Mouse (Mus musculus) embryo, embryonic 10 days (tissue): Measurements from ENCODE around the gene Lsm8.
A peak's percentile ranks its signal among the peaks of the same experiment; 100 is the strongest.
"Not testable (repeated sequence)": the region's sequence is repeated elsewhere in the genome, so short reads cannot be mapped to it uniquely, and the experiment has no call there.

ENCODE experiments used
- DNase-seq: peaks from one replicate; pipeline ENCODE4 v3.0.0-alpha.2; 2015; ENCODE audit warnings: low spot score

The Lsm8 gene

DNA sequence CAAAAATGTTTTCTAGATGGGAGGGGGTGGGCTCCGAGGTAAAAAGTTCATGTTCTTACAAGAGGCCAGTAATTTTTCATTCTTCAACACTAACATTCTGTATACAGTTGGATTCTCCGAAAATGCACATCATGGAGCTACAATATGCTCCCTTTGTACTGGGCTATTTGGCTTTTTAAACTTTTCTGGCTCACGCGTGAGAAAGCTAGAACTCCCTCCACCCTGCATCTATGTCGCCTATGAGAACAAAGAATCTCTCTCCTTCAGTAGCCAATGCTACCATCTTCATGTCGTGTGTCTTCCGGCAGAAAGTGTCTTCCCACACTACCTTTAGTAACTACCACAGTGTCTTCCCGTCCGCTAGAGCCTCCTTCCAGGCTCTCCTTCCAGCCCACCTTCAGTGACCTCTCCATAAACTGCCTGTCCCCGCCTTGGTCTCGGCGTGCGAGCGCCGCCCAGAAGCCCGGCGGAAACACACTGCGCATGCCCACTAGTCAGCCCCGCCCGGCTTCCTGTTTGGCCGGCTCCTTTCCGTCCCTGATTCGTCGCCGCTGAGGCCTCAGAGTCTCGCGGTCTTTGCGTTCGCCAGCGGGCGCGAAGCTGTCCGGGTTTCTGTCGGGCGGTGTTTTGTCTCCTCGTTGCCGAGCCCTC lies at the start of gene Lsm8:
Gene Lsm8, plus strand, starts transcription at position 529 of the 651 bp plus-strand sequence.
- DNase-seq: peak; percentile 97

DNA sequence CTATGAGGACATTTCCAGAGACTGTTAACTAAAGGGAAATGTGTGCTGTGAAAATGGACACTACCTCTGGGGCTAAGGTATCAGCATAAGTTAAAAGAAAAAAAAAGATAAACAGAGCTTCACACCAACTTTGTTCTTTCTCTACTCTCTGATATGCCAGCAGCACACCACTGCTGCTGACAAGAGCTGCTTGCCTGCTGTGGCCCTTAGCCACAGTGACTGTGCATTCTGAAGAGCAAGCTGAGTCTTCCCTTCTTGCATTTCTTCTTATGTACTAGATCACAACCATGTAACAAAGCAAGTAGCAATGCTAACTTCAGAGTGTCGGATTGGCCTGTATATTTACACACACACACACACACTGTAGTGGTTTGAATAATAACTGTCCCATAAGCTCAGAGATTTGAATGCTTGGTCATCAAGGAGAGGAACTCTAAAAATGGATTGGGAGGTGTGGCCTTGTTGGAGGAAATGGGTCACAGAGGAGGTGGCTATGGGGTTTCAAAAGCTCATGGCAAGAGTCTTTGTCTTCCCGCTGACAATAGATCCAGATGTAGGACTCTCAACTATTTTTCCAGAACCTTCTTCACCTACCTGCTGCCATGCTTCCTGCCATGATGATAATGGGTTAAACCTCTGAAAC lies 47.4 kb upstream of the Lsm8 start:
- no peak for DNase-seq

DNA sequence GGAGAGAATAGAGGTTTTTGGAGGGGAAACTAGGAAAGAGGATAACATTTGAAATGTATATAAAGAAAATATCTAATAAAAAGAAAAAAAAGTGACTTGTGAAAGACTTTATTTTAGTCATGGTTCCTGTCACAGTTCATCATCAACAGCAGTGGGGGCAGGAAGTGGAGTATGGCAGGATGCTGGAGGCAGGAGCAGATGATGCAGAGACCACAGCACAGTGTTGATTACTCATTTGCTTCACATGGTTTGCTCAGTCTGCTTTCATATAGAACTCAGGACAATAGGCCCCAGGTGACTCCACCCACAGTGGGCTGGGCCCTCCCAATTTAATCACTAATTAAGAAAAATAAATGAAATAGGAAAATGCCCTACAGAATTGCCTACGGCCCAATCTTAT lies 35.8 kb upstream of the Lsm8 start:
- DNase-seq: no peak

DNA sequence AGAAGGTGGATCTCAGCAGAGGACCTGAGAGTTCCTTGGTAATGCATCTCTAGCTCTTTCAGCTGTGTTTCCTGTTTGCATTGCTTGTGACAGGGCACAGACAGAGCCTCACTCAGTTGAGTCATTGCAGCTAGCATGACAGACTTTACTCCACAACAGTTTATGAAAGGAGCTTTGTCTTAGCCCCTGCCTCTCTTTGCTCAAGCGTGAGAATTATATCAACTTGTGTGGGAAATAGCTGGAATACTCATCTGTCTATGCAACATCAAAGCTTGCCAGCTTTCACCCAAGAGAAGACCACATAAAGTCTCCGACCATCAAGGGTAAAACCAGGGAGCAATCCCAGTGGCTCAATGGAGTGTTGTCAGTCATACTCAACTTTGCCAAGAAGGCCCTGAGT lies 32.8 kb upstream of the Lsm8 start:
- DNase-seq: no peak

DNA sequence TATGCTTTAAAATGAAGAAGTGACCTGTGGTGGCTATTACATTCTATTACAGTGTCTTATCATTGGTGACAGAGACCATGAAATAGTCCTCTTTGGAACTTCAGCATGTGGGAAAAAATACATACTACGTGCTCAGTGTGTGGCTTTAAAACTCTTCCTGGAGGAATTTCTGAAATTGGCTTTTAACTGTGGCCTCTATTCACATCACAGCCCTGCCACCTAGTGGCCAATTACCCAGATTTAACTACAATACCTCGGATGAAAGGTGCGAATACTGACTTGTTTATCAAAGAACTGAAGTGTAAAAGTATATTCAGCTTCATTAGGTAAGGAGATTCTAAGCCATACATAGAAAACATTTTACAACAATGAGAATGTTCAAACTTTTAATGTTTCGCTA lies 29.0 kb upstream of the Lsm8 start:
- DNase-seq: peak; percentile 80

DNA sequence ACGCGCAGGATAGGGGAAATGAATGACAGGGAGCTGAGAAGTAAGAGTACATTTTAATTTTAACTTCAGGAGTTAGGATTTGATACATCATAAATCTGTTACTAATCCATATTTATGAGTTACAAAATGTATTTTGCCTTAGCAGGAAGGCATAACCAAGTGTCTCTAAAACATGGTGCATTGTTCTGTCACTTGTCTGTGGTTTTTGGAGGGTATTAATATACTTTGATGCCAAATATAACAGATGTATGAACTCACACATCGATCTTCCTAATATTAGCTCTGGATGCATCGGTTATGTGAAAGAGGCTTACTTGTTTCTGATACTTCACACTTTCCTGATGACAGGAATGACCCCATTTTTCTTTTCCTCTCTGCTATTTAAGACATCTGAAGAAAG lies 28.1 kb upstream of the Lsm8 start:
- no peak for DNase-seq

DNA sequence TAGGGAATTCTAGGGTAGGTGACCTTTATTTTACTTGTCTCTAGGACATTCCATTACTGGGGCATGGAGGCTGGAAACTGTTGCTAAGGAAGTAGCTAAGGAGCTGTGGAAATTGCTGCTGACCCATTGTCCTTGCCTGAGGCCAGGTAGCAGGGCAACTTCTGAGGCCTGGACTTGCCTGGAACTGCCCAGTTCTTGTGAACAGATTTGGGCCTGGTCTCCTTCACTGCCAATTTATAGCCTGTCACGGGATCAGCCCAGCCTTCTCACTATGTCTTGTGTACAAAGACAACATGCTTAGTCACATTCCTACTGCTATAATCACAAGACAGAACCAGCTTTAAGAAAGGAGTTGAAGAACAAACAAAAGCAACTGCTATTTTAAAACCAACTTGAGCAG lies 25.6 kb upstream of the Lsm8 start:
- peak; percentile 18 for DNase-seq

DNA sequence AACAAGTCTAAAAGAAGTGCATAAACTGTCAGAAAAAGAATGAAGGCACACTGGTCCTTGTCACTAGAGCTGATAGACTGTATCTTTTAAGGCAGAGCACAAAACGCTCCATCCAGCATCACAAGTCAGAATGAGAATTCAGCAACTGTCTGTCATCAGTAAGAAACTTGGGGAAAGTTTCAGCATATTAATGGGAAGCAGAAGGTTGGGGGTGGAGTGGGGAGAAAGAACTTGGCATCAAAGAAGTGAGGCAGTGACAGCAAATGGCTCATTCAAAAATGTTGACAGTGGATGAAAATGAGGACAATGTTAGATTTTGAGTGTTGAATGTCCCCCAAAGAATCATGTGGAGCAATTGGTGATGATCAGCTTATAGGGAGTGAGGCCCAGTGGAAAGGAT lies 15.4 kb upstream of the Lsm8 start:
- DNase-seq: no peak

DNA sequence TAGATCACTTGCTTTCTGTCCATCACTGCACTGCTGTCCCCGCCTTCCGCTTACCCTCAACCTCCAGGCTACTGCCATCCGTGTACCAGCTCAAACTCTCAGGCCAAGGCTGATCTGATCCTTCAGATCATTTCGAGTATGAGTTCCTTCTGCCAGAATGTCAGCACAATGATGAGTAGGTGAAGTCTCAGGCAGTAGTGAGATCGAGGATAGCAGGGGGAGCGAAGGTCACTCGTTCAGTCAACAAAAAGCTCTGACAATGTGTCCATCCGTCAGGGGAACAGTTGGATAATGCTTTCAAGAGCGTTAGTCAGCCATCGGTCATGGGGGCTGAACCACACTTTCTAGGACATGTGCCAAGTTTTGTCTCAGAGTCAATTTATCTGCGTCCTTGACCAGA lies 3.9 kb upstream of the Lsm8 start:
- DNase-seq: not testable (repeated sequence)

DNA sequence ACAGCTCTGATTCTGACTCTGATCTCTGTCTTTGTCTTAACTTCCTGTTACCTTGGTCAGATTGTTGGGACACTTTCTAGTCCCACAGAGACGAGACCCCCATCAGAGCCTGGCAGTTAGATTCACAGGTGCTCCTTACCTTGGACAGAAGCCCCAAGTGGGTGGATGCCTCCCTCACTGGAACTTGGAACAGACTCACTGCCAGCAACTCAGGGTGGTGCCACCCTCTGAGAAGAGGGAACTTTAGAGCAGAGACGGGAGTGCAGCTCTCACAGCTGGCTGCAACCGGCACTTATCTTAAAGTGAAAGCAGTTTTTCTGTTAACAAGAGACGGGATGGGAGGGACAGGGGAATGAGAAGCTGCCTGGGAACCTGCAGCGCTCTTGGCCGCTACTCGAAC lies 2.8 kb upstream of the Lsm8 start:
- DNase-seq: not testable (repeated sequence)

DNA sequence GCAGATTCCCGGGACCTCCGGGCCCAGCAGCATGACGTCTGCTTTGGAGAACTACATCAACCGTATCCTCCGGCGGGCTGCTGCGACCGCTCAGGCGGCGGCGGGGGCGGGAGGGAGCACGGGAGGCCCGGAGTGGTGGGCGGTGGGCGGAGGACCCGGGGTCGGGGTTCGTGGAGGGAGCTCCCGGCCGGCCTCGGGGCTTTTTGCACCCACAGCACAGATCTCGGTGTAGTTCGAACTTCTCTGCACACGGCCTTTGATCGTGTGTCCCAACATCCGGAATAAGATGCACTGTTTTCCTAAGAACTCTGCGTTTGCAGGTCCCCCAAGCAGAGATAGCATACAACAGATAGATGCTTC lies 303 bp downstream of the Lsm8 start:
- DNase-seq: peak; percentile 45

DNA sequence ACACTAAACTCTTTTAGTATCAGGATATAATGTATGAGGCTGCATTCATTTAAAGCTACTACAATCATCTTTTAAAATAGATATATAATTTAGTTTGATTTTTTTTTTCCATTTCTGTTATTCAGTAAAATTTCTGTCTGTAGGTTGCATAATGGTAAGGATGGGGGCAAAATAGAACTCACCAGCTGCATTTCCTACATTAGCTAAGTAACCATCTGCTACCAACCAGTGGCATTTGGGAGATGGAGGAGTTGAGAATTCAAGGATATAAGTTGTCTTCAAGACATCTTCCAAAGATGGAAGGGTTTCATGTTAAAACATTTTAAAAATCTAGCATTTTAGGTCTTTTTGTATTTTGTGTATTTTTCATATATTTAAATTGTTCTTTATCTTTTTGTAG lies 6.9 kb downstream of the Lsm8 start:
- no peak for DNase-seq

DNA sequence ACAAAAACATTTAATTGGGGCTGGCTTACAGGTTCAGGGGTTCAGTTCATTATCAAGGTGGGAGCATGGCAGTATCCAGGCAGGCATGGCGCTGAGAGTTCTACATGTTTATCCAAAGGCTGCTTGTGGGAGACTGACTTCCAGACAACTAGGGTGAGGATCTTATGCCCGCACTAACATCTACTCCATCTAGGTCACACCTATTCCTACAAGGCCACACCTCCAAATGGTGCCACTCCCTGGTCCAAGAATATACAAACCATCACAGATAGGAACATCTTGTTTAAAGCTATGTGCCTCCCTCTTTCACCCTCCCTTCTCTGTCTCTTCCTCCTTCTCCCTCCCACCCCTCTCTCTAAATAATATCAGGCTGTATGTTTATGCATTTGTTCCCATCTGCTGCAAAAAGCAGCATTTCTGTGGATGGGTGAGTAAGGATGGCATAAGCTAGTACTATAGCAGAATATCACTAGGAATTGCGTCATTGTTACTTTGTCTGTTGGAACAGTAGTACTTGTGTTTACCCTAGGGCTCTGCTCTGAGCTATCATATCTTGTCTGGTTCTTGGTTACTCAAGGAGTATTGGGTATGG lies 8.2 kb downstream of the Lsm8 start:
- no peak for DNase-seq

DNA sequence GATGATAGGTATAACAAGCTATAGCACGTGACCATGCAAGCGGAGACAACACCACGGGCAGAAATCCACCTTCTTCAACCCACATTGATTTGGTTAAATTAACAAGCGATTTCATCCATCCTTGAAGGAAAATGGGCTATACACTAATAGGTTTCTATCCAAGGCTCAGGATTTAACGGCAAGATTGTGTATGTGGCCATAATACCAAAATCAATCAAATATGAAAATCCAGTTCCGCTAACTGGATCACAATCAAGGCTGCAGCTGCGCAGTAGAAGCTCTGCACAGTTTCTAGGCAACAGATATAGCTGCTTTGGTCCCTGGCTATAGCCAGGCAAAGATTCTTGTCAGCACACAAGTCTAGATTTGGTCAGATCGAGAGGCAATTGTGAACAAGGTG lies 17.6 kb downstream of the Lsm8 start, which contains the start of gene Ankrd7:
Gene Ankrd7, plus strand, starts transcription at position 301 of the 400 bp plus-strand sequence.
- no peak for DNase-seq

DNA sequence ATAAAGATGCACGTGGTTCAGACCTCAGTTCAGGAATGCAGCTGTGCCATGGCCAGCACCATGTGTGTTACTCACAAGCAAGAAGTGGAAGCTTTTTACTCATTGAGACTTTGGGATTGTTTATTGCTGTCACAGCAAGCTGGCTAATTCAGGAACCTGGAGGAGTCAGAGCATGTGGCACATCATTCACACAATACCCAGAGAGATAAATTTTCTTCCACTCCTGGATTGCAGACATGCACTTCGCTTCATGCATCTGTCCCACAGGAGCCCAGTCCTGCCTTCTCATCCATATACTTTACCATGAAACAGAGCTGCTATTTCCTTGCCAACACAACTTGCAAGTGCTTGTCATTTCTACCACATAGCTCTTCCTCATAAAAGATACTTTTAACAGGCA lies 40.7 kb downstream of the Lsm8 start:
- no peak for DNase-seq

DNA sequence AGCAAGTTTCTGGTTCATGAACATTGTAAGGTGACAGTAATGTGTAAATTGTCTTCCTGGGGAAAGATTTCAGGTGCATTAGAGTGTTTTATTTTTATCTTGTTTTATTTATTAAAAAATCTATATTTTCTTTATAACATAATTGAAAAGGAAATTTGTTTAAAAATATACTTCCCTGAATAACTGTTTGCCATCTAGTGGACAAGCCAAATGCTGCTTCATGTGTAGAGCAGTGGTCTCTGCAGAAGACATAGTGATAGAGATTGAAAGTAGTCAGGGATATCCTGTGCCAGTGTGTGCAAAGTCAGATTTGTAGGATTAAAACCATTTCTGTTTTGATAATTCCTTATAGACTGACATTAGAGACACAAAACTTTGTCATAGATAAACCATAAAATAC lies 45.8 kb downstream of the Lsm8 start:
- DNase-seq: no peak
